Mouse (Mus musculus) heart, adult 9 months (tissue): ENCODE results near the gene Bbip1.

Experiments used
- DNase-seq, 2 experiments: peaks; one replicate each; pipeline ENCODE4 v3.0.0; 2022; ENCODE audit warnings: low spot score in 2 of 2

Bbip1 gene

GRCm38 (mm10) chr19:53890781-53891251 is 53.6 kb downstream of the Bbip1 start:
- DNase-seq = peak; percentile 53 to 71

GRCm38 (mm10) chr19:53890274-53890673 is 54.2 kb downstream of the Bbip1 start:
- DNase-seq = no peak

GRCm38 (mm10) chr19:53889555-53889954 is 54.9 kb downstream of the Bbip1 start:
- DNase-seq = no peak

GRCm38 (mm10) chr19:53888331-53888730 is 56.1 kb downstream of the Bbip1 start:
- no peak for DNase-seq

GRCm38 (mm10) chr19:53887822-53888221 is 56.6 kb downstream of the Bbip1 start:
- DNase-seq = no peak

- no peak for DNase-seq
Observed at GRCm38 (mm10) chr19:53886576-53887370, 57.7 kb downstream of the Bbip1 start.

DNA sequence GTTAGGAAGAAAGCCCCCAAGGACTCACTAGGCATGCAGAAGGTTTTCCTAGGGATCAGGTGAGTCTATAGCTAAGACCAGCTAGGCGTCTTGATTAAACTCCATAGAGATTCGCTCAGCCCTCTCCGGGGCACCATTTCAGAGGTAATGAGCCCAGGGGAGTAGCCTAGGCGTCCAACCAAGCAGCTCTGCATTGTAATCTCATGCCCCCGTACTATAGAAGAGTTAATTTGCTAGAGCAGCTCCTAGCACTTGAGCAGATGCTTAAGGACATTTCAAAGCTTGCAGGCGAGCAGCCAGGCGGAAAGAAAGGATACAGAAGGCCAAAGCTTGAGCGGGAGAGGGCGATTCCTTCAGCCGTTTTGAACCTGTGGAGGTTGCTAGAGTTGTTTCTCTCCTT is 59.0 kb downstream of the Bbip1 start:
- DNase-seq = no peak

- no peak for DNase-seq
Observed at GRCm38 (mm10) chr19:53881786-53882185, 62.6 kb downstream of the Bbip1 start.

- DNase-seq = no peak
Observed at GRCm38 (mm10) chr19:53880460-53880859, 64.0 kb downstream of the Bbip1 start.
